Comparison of ENCODE assay signal across 12 mouse cellular contexts in genomic region chr17:75779770-75780169, GRCm38 (mm10).
DNase-seq lines count a peak whose midpoint lies in the region; TF ChIP-seq lines count a peak whose summit lies in the region.
"Had no signal": no experiment of that assay in that cellular context is flagged by ENCODE, and none has a peak within 500 bp of the region (broad histone marks: within the 10 kb centered on the region; RNA-seq: fewer than 3 reads in every experiment).

No protein-coding gene starts in this region.

- TF ChIP-seq EP300 in heart, adult 2 months (IDR thresholded peaks at IDR 0.05; ENCODE audit: insufficient read depth, low read depth, low read length), result no peak

- H3K79me2 ChIP-seq in heart, adult 2 months (replicated peaks; ENCODE audit: control insufficient read depth, insufficient read depth, low read length), result no peaks in the 10 kb centered on the region
- H3K79me2 ChIP-seq in liver, adult 2 months (ENCODE audit: control insufficient read depth, insufficient read depth, low read length), result no peaks in the 10 kb centered on the region

- no peaks in the 10 kb centered on the region for H3K36me3 ChIP-seq in heart, adult 2 months (ENCODE audit: control insufficient read depth, insufficient read depth, low read length)
- H3K36me3 ChIP-seq in liver, adult 2 months (ENCODE audit: control insufficient read depth, insufficient read depth, low read length), result no peaks in the 10 kb centered on the region
- H3K36me3 ChIP-seq: embryonic facial prominence, embryonic 12.5 days had no signal

- H3K9ac ChIP-seq in heart, adult 2 months (ENCODE audit: low read depth, low read length), result no peak overlapping the region
- no peak overlapping the region for H3K9ac ChIP-seq in liver, adult 2 months (ENCODE audit: low read depth, low read length)
- H3K9ac ChIP-seq: embryonic facial prominence, embryonic 12.5 days had no signal

- 59% methylated on average over 2 of the region's 2 CpGs for WGBS in heart, adult 2 months
- WGBS in liver, adult 2 months, result 38% methylated on average over 2 of the region's 2 CpGs

- H3K4me1 ChIP-seq in heart, adult 2 months (ENCODE audit: control insufficient read depth, insufficient read depth, low read length), result no peaks in the 10 kb centered on the region
- no peaks in the 10 kb centered on the region for H3K4me1 ChIP-seq in liver, adult 2 months (ENCODE audit: control insufficient read depth, insufficient read depth, low read length)
- H3K4me1 ChIP-seq: embryonic facial prominence, embryonic 12.5 days had no signal

- DNase-seq in heart, adult 2 months, result no peak
- no peak for DNase-seq in heart, adult 9 months (ENCODE audit: low spot score in 2 of 2)
- DNase-seq in lung, postnatal 10 days, result peak; percentile 3
- DNase-seq in lung, postnatal 25 days (ENCODE audit: low spot score), result no peak
- peak; percentile 34 for DNase-seq in R1 (ENCODE audit: low read depth, low spot score)
- no peak for DNase-seq in liver, adult 2 months (ENCODE audit: extremely low read depth, low read depth, low spot score)
- DNase-seq in adrenal gland, postnatal 10 days, result no peak
- DNase-seq in gastrocnemius, postnatal 14 days, result no peak
- DNase-seq: adrenal gland, postnatal 14 days; thymus, postnatal 25 days had no signal

- no peaks in the 10 kb centered on the region for H3K27me3 ChIP-seq in heart, adult 2 months (ENCODE audit: control insufficient read depth, insufficient read depth, low read length)
- peaks cover 5% of the 10 kb centered on the region; the same call in 1 of the 2 replicates for H3K27me3 ChIP-seq in liver, adult 2 months (ENCODE audit: control insufficient read depth, insufficient read depth, low read length)
- H3K27me3 ChIP-seq: embryonic facial prominence, embryonic 12.5 days had no signal

- TF ChIP-seq POLR2A in heart, adult 2 months (IDR thresholded peaks at IDR 0.05; ENCODE audit: insufficient read depth, low read depth, low read length), result no peak
- no peak for TF ChIP-seq POLR2A in liver, adult 2 months (IDR thresholded peaks at IDR 0.05; ENCODE audit: extremely low read depth, insufficient read depth, low read length)

- no peak overlapping the region for H3K27ac ChIP-seq in heart, adult 2 months
- H3K27ac ChIP-seq in liver, adult 2 months (replicated peaks; ENCODE audit: insufficient read depth, low read depth, low read length), result no peak overlapping the region
- H3K27ac ChIP-seq: embryonic facial prominence, embryonic 12.5 days had no signal

- TF ChIP-seq CTCF in heart, adult 2 months (IDR thresholded peaks at IDR 0.05), result peak; percentile 53
- TF ChIP-seq CTCF in liver, adult 2 months (IDR thresholded peaks at IDR 0.05; ENCODE audit: low read depth, low read length), result peak; percentile 27; the same call in 1 of the 2 replicates

- H3K4me3 ChIP-seq in heart, adult 2 months, result no peak overlapping the region
- no peak overlapping the region for H3K4me3 ChIP-seq in liver, adult 2 months (ENCODE audit: insufficient read depth, low read depth, low read length)
- H3K4me3 ChIP-seq: embryonic facial prominence, embryonic 12.5 days; myocyte had no signal

- intact Hi-C loops in heart, adult 2 months (cut with DNase I), result loop anchor here (5.0 kb wide), 1 partner anchor 162 kb away; no protein-coding TSS in a partner anchor
- intact Hi-C loops in gastrocnemius, postnatal 14 days (cut with DNase I; ENCODE audit: low total_unique reads), result no loop called here

Comparison
In these comparisons a context has a peak if more than half of its experiments do, and no peak if none do; other contexts are left out.
1. DNase-seq: peak in lung, postnatal 10 days (single experiment) and R1 (single experiment); none in heart, adult 2 months (0 of 2), heart, adult 9 months (0 of 2), lung, postnatal 25 days (single experiment), liver, adult 2 months (single experiment), adrenal gland, postnatal 10 days (single experiment) and gastrocnemius, postnatal 14 days (single experiment).